Mouse (Mus musculus): ENCODE measurements around the gene Ccl7. TPM values are rescaled to one million over a fixed set of nuclear protein-coding genes. Genes with fewer than 3 reads are reported as not detected.

Ccl7 gene
- 1.4 and 2.0 TPM in 2 replicates for polyA plus RNA-seq (2012; rRNA removed)

DNA sequence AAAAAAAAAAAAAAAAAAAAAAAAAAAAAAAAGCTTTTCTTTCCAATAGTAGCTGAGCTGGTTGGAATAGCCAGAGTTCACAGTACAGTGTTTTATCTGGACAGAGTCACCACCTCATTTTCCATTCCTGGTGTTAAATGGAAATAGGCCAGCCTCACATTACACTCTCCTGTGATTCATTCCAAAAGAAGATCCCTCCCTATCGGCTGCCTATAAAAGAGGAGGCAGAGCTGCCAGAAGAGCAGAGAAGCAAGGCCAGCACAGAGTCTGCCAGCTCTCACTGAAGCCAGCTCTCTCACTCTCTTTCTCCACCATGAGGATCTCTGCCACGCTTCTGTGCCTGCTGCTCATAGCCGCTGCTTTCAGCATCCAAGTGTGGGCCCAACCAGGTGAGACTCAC is at the start of gene Ccl7:
Gene Ccl7 (plus strand): TSS at position 242 of the 400 bp plus-strand sequence.

DNA sequence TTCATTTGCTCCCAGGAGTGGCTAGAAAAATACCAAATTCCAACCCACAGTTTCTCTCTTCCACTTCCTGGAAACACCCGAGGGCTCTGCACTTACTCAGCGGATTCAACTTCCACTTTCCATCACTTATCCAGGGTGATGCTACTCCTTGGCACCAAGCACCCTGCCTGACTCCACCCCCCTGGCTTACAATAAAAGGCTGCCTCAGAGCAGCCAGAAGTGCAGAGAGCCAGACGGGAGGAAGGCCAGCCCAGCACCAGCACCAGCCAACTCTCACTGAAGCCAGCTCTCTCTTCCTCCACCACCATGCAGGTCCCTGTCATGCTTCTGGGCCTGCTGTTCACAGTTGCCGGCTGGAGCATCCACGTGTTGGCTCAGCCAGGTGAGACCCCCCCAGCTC is 10.2 kb upstream of the Ccl7 start, which contains the start of gene Ccl2:
Gene Ccl2 (plus strand): TSS at position 216 of the 400 bp plus-strand sequence.

DNA sequence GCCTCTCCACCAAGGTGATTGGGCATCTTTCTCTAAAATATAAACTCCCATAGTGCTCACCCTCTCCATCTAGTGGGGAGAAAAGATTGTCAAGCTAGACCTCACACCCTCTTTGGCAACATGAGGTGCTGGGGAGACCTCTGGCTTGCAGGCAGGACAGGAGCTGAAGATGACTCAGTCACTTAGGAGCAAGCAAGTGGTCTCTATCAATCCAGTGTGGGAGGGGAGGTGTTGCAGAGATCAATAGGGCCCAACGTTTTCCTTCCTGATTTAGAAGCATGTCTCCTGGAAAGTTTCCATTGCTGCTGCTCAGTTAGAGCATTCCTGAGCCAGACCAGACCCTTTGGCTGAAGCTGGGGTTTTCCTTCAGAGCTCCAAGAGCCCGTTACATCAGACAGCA is 7.0 kb upstream of the Ccl7 start, which contains the start of gene Gm17268:
Gene Gm17268 (minus strand): TSS at position 28 of the 400 bp plus-strand sequence.

DNA sequence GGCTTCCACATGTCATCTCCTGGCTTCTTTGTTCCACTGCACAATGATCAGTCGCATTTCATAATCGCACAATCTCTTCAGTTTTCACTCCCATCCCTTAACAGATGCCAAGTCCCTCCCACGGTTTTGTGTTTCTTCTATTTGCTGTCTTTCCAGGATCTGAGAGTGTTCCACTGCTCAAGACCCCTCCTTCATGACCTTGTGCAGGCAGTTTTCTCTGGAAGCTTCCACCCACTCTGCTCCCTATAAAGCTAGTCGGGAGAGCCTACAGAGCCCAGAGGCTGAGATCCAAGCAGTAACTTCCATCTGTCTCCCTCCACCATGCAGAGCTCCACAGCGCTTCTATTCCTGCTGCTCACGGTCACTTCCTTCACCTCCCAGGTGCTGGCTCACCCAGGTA is 12.1 kb downstream of the Ccl7 start, which contains the start of gene Ccl11:
Gene Ccl11 (plus strand): TSS at position 178 of the 400 bp plus-strand sequence.

Other genes starting within 250 kb of the Ccl7 start
- 0.09 TPM in 1 of 2 replicates, not detected in the other for gene 5530401A14Rik, start 185.0 kb upstream of the Ccl7 start, polyA plus RNA-seq (2012; rRNA removed)
- 19.0 and 31.8 TPM in 2 replicates for gene Asic2, start 77.3 kb upstream of the Ccl7 start, polyA plus RNA-seq (2012; rRNA removed)
- 6.2 and 6.7 TPM in 2 replicates for gene Ccl2, start 10.1 kb upstream of the Ccl7 start, polyA plus RNA-seq (2012; rRNA removed)
- gene Gm17268, start 7.2 kb upstream of the Ccl7 start, polyA plus RNA-seq (2012; rRNA removed), result not detected in 2 replicates
- gene Ccl11, start 12.1 kb downstream of the Ccl7 start, polyA plus RNA-seq (2012; rRNA removed), result 4.4 and 5.8 TPM in 2 replicates
- 3.9 and 4.4 TPM in 2 replicates for gene Ccl12, start 56.1 kb downstream of the Ccl7 start, polyA plus RNA-seq (2012; rRNA removed)
- gene Ccl8, start 69.5 kb downstream of the Ccl7 start, polyA plus RNA-seq (2012; rRNA removed), result 3.5 and 5.9 TPM in 2 replicates

Data from ovary, adult 2 months (tissue).